Mouse (Mus musculus) forebrain, embryonic 10.5 days (tissue): ENCODE measurements around the gene Gfy. TPM values are rescaled to one million over a fixed set of nuclear protein-coding genes. Genes with fewer than 3 reads are reported as not detected.
"Not testable (repeated sequence)": the region's sequence is repeated elsewhere in the genome, so short reads cannot be mapped to it uniquely, and the experiment has no call there.

ENCODE experiments used
- DNase-seq: peaks from one replicate; pipeline ENCODE4 v3.0.0-alpha.2; 2017; ENCODE audit warnings: low spot score; ENCODE audit errors: extremely low spot score
- H3K27ac ChIP-seq: fragments of 300-500 bp; sonication (generic); 2 replicates; pipeline ENCODE4 v1.5.1; 2016; ENCODE audit warnings: mild to moderate bottlenecking
- H3K27me3 ChIP-seq: fragments of 300-500 bp; sonication (generic); 2 replicates; pipeline ENCODE4 v1.6.1; 2016; ENCODE audit warnings: mild to moderate bottlenecking; ENCODE audit not compliant: poor library complexity, severe bottlenecking
- H3K36me3 ChIP-seq: fragments of 300-500 bp; sonication (generic); replicated peaks from 2 replicates; pipeline ENCODE4 v1.6.1; 2016; ENCODE audit warnings: mild to moderate bottlenecking, moderate library complexity
- H3K4me1 ChIP-seq: fragments of 300-500 bp; sonication (generic); 2 replicates; pipeline ENCODE4 v1.6.1; 2016
- H3K4me3 ChIP-seq: fragments of 300-500 bp; sonication (generic); 2 replicates; pipeline ENCODE4 v1.5.1; 2016; ENCODE audit warnings: mild to moderate bottlenecking, moderate library complexity
- H3K9me3 ChIP-seq: fragments of 300-500 bp; sonication (generic); 2 replicates; pipeline ENCODE4 v1.6.1; 2016; ENCODE audit warnings: mild to moderate bottlenecking, moderate library complexity
- WGBS: fragments of 180-500 bp; shearing (Covaris S2); methylation state at CpG from one replicate; pipeline ENCODE4 v1.1.7; 2016; 5-methylcytosine and 5-hydroxymethylcytosine counted together
- polyA plus RNA-seq: library from polyadenylated mRNA; unstranded; fragments of >200 nt; fragmentation: Nextera tagmentation; extraction: Ambion mirVana; gene quantifications from 2 replicates; pipeline ENCODE4 v1.2.1, GENCODE M21; 2016

Gene Gfy
- polyA plus RNA-seq, 1 experiment from 2014 or later = 0.15 TPM

- Histone ChIP-seq H3K4me1 (peaks cover 28% of the 10 kb centered on the region), H3K27me3 (peaks cover 98% of the 10 kb centered on the region), H3K9me3 (peaks cover 33% of the 10 kb centered on the region)
- H3K36me3 ChIP-seq, H3K27ac ChIP-seq, H3K4me3 ChIP-seq, DNase-seq: not testable (repeated sequence)
- WGBS = 55% methylated on average over 1 of the region's 1 CpGs
These were observed 5.6 kb downstream of the Gfy start for GRCm38 (mm10) chr7:45173772-45174171.

- WGBS = 58% methylated on average over 7 of the region's 7 CpGs
- H3K4me3 ChIP-seq = no peak overlapping the region
- peaks cover 35% of the 10 kb centered on the region for H3K4me1 ChIP-seq
- H3K27me3 ChIP-seq = peaks cover 98% of the 10 kb centered on the region
- no peak overlapping the region for H3K27ac ChIP-seq
- H3K9me3 ChIP-seq = peaks cover 33% of the 10 kb centered on the region
- 0 out of 2 replicates have a peak, but pooled peaks cover 2% of the 10 kb centered on the region for H3K36me3 ChIP-seq
- no peak for DNase-seq
These were observed 6.4 kb downstream of the Gfy start for GRCm38 (mm10) chr7:45172974-45173373.

- H3K4me1 ChIP-seq = peaks cover 17% of the 10 kb centered on the region
- WGBS = 89% methylated on average over 3 of the region's 3 CpGs
- H3K4me3 ChIP-seq = no peak overlapping the region
- peaks cover 98% of the 10 kb centered on the region for H3K27me3 ChIP-seq
- no peak for DNase-seq
- H3K9me3 ChIP-seq = peaks cover 39% of the 10 kb centered on the region
- no peak overlapping the region for H3K27ac ChIP-seq
- 0 out of 2 replicates have a peak, but pooled peaks cover 2% of the 10 kb centered on the region for H3K36me3 ChIP-seq
These were observed 9.9 kb downstream of the Gfy start for GRCm38 (mm10) chr7:45169495-45169894.

GRCm38 (mm10) chr7:45168656-45169055, 10.7 kb downstream of the Gfy start:
- Histone ChIP-seq H3K27ac (no peak overlapping the region), H3K9me3 (peaks cover 39% of the 10 kb centered on the region), H3K27me3 (peaks cover 98% of the 10 kb centered on the region), H3K4me3 (peak overlapping the region; percentile 25), H3K36me3 (0 out of 2 replicates have a peak, but pooled peaks cover 2% of the 10 kb centered on the region), H3K4me1 (peaks cover 23% of the 10 kb centered on the region)
- DNase-seq = no peak
- WGBS = 3% methylated on average over 24 of the region's 24 CpGs

GRCm38 (mm10) chr7:45167761-45168445, 11.5 kb downstream of the Gfy start:
- Histone ChIP-seq H3K36me3 (0 out of 2 replicates have a peak, but pooled peaks cover 2% of the 10 kb centered on the region), H3K27ac (no peak overlapping the region), H3K9me3 (peaks cover 38% of the 10 kb centered on the region), H3K4me3 (peak overlapping the region; percentile 19; the same call in 1 of the 2 replicates), H3K4me1 (peaks cover 25% of the 10 kb centered on the region), H3K27me3 (peaks cover 100% of the 10 kb centered on the region)
- WGBS = 5% methylated on average over 19 of the region's 19 CpGs
- DNase-seq = no peak

GRCm38 (mm10) chr7:45166950-45167401, 12.4 kb downstream of the Gfy start:
- 20% methylated on average over 10 of the region's 10 CpGs for WGBS
- no peak for DNase-seq
- H3K4me3 ChIP-seq = peak overlapping the region; percentile 5; the same call in 1 of the 2 replicates
- no peak overlapping the region for H3K27ac ChIP-seq
- H3K36me3 ChIP-seq = 0 out of 2 replicates have a peak, but pooled peaks cover 2% of the 10 kb centered on the region
- H3K9me3 ChIP-seq = peaks cover 29% of the 10 kb centered on the region
- peaks cover 34% of the 10 kb centered on the region for H3K4me1 ChIP-seq
- peaks cover 99% of the 10 kb centered on the region for H3K27me3 ChIP-seq

- H3K27me3 ChIP-seq = peaks cover 86% of the 10 kb centered on the region
- peaks cover 41% of the 10 kb centered on the region for H3K4me1 ChIP-seq
- peaks cover 7% of the 10 kb centered on the region for H3K36me3 ChIP-seq
- WGBS = 41% methylated on average over 11 of the region's 11 CpGs
- DNase-seq = no peak
- H3K4me3 ChIP-seq = no peak overlapping the region
- peaks cover 26% of the 10 kb centered on the region for H3K9me3 ChIP-seq
- no peak overlapping the region for H3K27ac ChIP-seq
These were observed 13.7 kb downstream of the Gfy start for GRCm38 (mm10) chr7:45165701-45166100.

- peaks cover 15% of the 10 kb centered on the region for H3K36me3 ChIP-seq
- no peak overlapping the region for H3K27ac ChIP-seq
- H3K4me3 ChIP-seq = peak overlapping the region; percentile 57; the same call in 1 of the 2 replicates
- H3K4me1 ChIP-seq = peaks cover 41% of the 10 kb centered on the region
- DNase-seq = no peak
- peaks cover 77% of the 10 kb centered on the region for H3K27me3 ChIP-seq
- H3K9me3 ChIP-seq = peaks cover 17% of the 10 kb centered on the region
- WGBS = 65% methylated on average over 5 of the region's 5 CpGs
These were observed 14.5 kb downstream of the Gfy start for GRCm38 (mm10) chr7:45164833-45165232.

GRCm38 (mm10) chr7:45163735-45164490, 15.5 kb downstream of the Gfy start, which contains the start of gene Slc17a7:
Gene Slc17a7, plus strand, starts transcription at chr7:45163949.
- H3K27ac ChIP-seq = peak within 1 kb of the TSS; percentile 65; the same call in 1 of the 2 replicates
- peak; percentile 33 for DNase-seq
- 2% methylated on average over 41 of the region's 41 CpGs for WGBS
- peaks cover 68% of the 10 kb centered on the region for H3K27me3 ChIP-seq
- H3K4me1 ChIP-seq = peaks cover 41% of the 10 kb centered on the region
- H3K36me3 ChIP-seq = peaks cover 23% of the 10 kb centered on the region
- peak within 1 kb of the TSS; percentile 57 for H3K4me3 ChIP-seq
- peaks cover 8% of the 10 kb centered on the region for H3K9me3 ChIP-seq

- Histone ChIP-seq H3K27me3 (peaks cover 60% of the 10 kb centered on the region), H3K4me3 (no peak overlapping the region)
- WGBS = 75% methylated on average over 9 of the region's 9 CpGs
These were observed 16.3 kb downstream of the Gfy start for GRCm38 (mm10) chr7:45162996-45163615.

GRCm38 (mm10) chr7:45162551-45162950, 16.8 kb downstream of the Gfy start:
- peaks cover 6% of the 10 kb centered on the region; the same call in 1 of the 2 replicates for H3K9me3 ChIP-seq
- WGBS = 25% methylated on average over 6 of the region's 6 CpGs
- DNase-seq = no peak
- H3K27ac ChIP-seq = peak overlapping the region; percentile 78; the same call in 1 of the 2 replicates
- H3K36me3 ChIP-seq = peaks cover 36% of the 10 kb centered on the region
- H3K4me1 ChIP-seq = peaks cover 28% of the 10 kb centered on the region
- peaks cover 54% of the 10 kb centered on the region for H3K27me3 ChIP-seq
- H3K4me3 ChIP-seq = peak overlapping the region; percentile 55

More at GRCm38 (mm10) chr7:45162996-45163615, 16.3 kb downstream of the Gfy start:
- Histone ChIP-seq H3K36me3 (peaks cover 31% of the 10 kb centered on the region), H3K4me1 (peaks cover 33% of the 10 kb centered on the region), H3K9me3 (peaks cover 6% of the 10 kb centered on the region; the same call in 1 of the 2 replicates), H3K27ac (no peak overlapping the region)
- no peak for DNase-seq
